Mouse (Mus musculus) activated CD4-positive, CD25-positive, alpha-beta regulatory T cell, adult 9 weeks (primary cell): ENCODE data around the gene Armh1. TPM values are rescaled to one million over a fixed set of nuclear protein-coding genes. Genes with fewer than 3 reads are reported as not detected.

Experiments
- polyA plus RNA-seq: library from polyadenylated mRNA; unstranded; fragments of 100-300 nt; shearing (Covaris generic); gene quantifications from one replicate; pipeline ENCODE4 v1.2.1, GENCODE M21; 2017

The Armh1 gene
- polyA plus RNA-seq = not detected

GRCm38 (mm10) chr4:117251801-117252316 lies at the start of gene Armh1, which contains the start of gene Tmem53:
Gene Armh1 (minus strand): TSS chr4:117252125.
Gene Tmem53 (plus strand): TSS chr4:117251951.

DNA sequence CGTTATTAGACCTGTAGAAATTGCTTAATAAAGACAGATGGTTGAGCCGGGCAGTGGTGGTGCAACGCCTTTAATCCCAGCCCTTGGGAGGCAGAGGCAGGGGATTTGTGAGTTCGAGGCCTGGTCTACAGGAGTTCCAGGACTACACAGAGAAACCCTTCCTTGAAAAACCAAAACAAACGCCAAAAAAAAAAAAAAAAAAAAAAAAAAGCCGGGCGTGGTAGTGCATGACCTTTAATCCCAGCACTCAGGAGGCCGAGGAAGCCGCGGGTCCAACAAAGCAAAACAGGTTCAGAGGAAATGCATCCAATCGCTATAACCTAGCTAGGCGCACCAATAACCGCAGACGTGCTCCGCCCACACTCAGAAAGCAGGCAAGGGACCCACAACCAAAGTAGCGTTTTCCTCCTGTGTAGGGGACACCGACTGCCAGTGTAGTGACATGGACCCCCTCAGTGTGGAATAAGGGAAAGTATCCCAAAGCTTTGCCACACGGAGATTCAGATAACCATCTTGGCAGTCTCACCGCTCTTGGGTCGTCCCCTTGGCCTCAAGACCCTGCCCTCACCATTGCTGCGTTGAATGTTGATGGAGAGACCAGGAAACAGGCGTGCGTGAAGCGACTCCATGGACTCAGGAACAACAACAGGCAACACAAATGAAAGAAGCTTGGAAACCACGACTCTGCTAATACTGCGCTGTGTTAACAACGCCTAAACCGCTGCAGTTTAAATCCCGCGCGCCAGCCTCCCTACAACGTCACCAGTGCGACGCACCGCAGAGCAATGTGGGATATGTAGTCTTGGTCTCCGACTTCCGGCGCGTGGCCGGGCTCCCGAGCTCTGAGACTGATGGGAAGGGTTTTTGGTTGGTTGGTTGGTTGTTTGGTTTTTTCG lies 69.8 kb downstream of the Armh1 start, which contains the start of gene Kif2c:
Kif2c (minus strand) TSS at position 777 of the 896 bp plus-strand sequence.

Other genes starting within 250 kb of the Armh1 start
- 30.5 TPM for gene Eif2b3, start 232.7 kb downstream of the Armh1 start, polyA plus RNA-seq
- gene Ptch2, start 156.1 kb downstream of the Armh1 start, polyA plus RNA-seq = not detected
- 55.0 TPM for gene Btbd19, start 126.4 kb downstream of the Armh1 start, polyA plus RNA-seq
- gene Tctex1d4, start 125.3 kb downstream of the Armh1 start, polyA plus RNA-seq = 0.70 TPM
- gene Plk3, start 118.2 kb downstream of the Armh1 start, polyA plus RNA-seq = 2.4 TPM
- gene Rps8, start 95.9 kb downstream of the Armh1 start, polyA plus RNA-seq = 562 TPM
- 3.3 TPM for gene Kif2c, start 69.5 kb downstream of the Armh1 start, polyA plus RNA-seq
- 1.1 TPM for gene Tmem53, start 174 bp downstream of the Armh1 start, polyA plus RNA-seq
- 12.5 TPM for gene Rnf220, start 244.9 kb upstream of the Armh1 start, polyA plus RNA-seq